Mouse (Mus musculus) ES-Bruce4 (cell line): ENCODE results near the gene Vwa8.
"Not testable (repeated sequence)": the region's sequence is repeated elsewhere in the genome, so short reads cannot be mapped to it uniquely, and the experiment has no call there.

Source experiments
- CTCF ChIP-seq: IDR thresholded peaks from one replicate; pipeline ENCODE4 v1.8.1; 2011; ENCODE audit warnings: low read depth, low read length
- EP300 ChIP-seq: IDR thresholded peaks from 2 replicates; pipeline ENCODE4 v1.6.1; 2011; ENCODE audit warnings: low read depth, low read length; ENCODE audit not compliant: insufficient read depth
- POLR2A ChIP-seq: IDR thresholded peaks from one replicate; pipeline ENCODE4 v1.8.1; 2011; ENCODE audit warnings: low read length; ENCODE audit not compliant: insufficient read depth

- not testable (repeated sequence) for TF ChIP-seq POLR2A, CTCF, EP300
Observed at GRCm38 (mm10) chr14:78887494-78887893, 38.6 kb downstream of the Vwa8 start.
